Mouse (Mus musculus): ENCODE data around the gene Gm14326. TPM values are rescaled to one million over a fixed set of nuclear protein-coding genes. Genes with fewer than 3 reads are reported as not detected.

The Gm14326 gene
- total and polyA plus RNA-seq, 2 experiments from 2014 or later, result 11.0 to 15.9 TPM

Other genes with a start within 250 kb of the Gm14326 start
- 1.8 and 2.6 TPM in 2 replicates for gene Gm14322, start 198.0 kb downstream of the Gm14326 start, total RNA-seq (2014; rRNA removed)
- gene Gm14322, start 198.0 kb downstream of the Gm14326 start, polyA plus RNA-seq (2015; fragmentation: Nextera tagmentation; extraction: Ambion mirVana), result 4.6 and 5.7 TPM in 2 replicates
- 69.3 and 150 TPM in 2 replicates for gene Gm14325, start 117.0 kb downstream of the Gm14326 start, total RNA-seq (2014; rRNA removed)
- 33.7 and 44.7 TPM in 2 replicates for gene Gm14325, start 117.0 kb downstream of the Gm14326 start, polyA plus RNA-seq (2015; fragmentation: Nextera tagmentation; extraction: Ambion mirVana)
- gene Gm14327, start 60.2 kb downstream of the Gm14326 start, total RNA-seq (2014; rRNA removed), result 1.9 and 3.3 TPM in 2 replicates
- 2.6 and 4.1 TPM in 2 replicates for gene Gm14327, start 60.2 kb downstream of the Gm14326 start, polyA plus RNA-seq (2015; fragmentation: Nextera tagmentation; extraction: Ambion mirVana)
- gene Zfp972, start 31.7 kb downstream of the Gm14326 start, total RNA-seq (2014; rRNA removed), result not detected in 2 replicates
- 0.33 and 1.00 TPM in 2 replicates for gene Zfp972, start 31.7 kb downstream of the Gm14326 start, polyA plus RNA-seq (2015; fragmentation: Nextera tagmentation; extraction: Ambion mirVana)
- 9.6 and 13.0 TPM in 2 replicates for gene Zfp971, start 66.0 kb upstream of the Gm14326 start, total RNA-seq (2014; rRNA removed)
- 11.2 and 12.0 TPM in 2 replicates for gene Zfp971, start 66.0 kb upstream of the Gm14326 start, polyA plus RNA-seq (2015; fragmentation: Nextera tagmentation; extraction: Ambion mirVana)
- gene Zfp931, start 121.2 kb upstream of the Gm14326 start, total RNA-seq (2014; rRNA removed), result 17.4 and 17.5 TPM in 2 replicates
- 12.9 and 14.8 TPM in 2 replicates for gene Zfp931, start 121.2 kb upstream of the Gm14326 start, polyA plus RNA-seq (2015; fragmentation: Nextera tagmentation; extraction: Ambion mirVana)
- gene Phactr3, start 161.7 kb upstream of the Gm14326 start, total RNA-seq (2014; rRNA removed), result 105 and 130 TPM in 2 replicates
- 94.2 and 96.5 TPM in 2 replicates for gene Phactr3, start 161.7 kb upstream of the Gm14326 start, polyA plus RNA-seq (2015; fragmentation: Nextera tagmentation; extraction: Ambion mirVana)